Mouse (Mus musculus) mammary gland, adult 2 months (tissue): ENCODE data around the gene Dkk2. TPM values are rescaled to one million over a fixed set of nuclear protein-coding genes. Genes with fewer than 3 reads are reported as not detected.

Experiments used
- polyA plus RNA-seq: library from polyadenylated mRNA; depleted of rRNA; stranded (reverse); fragments of >200 nt; gene quantifications from 2 replicates; pipeline ENCODE4 v1.2.3, GENCODE M21; 2012; ENCODE audit warnings: low replicate concordance; rRNA removed

Gene Dkk2
- polyA plus RNA-seq, result 0.84 and 1.1 TPM in 2 replicates

GRCm38 (mm10) chr3:132085112-132085822, at the start of gene Dkk2:
Gene Dkk2, plus strand, starts transcription at chr3:132085292.

